Mouse (Mus musculus) G1E (cell line): ENCODE results near the gene Enah. TPM values are rescaled to one million over a fixed set of nuclear protein-coding genes. Genes with fewer than 3 reads are reported as not detected.

ENCODE experiments used
- ATAC-seq: 2 replicates; pipeline ENCODE4 v1.8.0; 2016; ENCODE audit warnings: mild to moderate bottlenecking; ENCODE audit not compliant: insufficient number of reproducible peaks, poor library complexity, low FRiP score, severe bottlenecking; ENCODE audit errors: extremely low read depth
- DNase-seq: peaks from one replicate; pipeline ENCODE4 v3.0.0; 2012; ENCODE audit warnings: low spot score
- H3K27me3 ChIP-seq: 2 replicates; pipeline ENCODE4 v1.6.1; 2012; ENCODE audit warnings: mild to moderate bottlenecking, low read length, inconsistent platforms; ENCODE audit not compliant: insufficient read depth
- H3K36me3 ChIP-seq: replicated peaks from 2 replicates; pipeline ENCODE3; 2012; ENCODE audit warnings: mild to moderate bottlenecking, inconsistent platforms
- H3K4me1 ChIP-seq: 2 replicates; pipeline ENCODE4 v1.6.1; 2012; ENCODE audit warnings: low read depth, low read length, inconsistent platforms, mixed read lengths; ENCODE audit not compliant: insufficient read depth
- H3K4me3 ChIP-seq: 2 replicates; pipeline ENCODE4 v1.5.1; 2012; ENCODE audit warnings: low read depth, mild to moderate bottlenecking, inconsistent platforms, low read length, moderate library complexity, mixed read lengths
- H3K9me3 ChIP-seq: replicated peaks from 2 replicates; pipeline ENCODE4 v1.6.1; 2012; ENCODE audit warnings: inconsistent platforms
- CTCF ChIP-seq: IDR thresholded peaks from 2 replicates; pipeline ENCODE4 v1.5.1; 2012; ENCODE audit warnings: low read depth, low read length, inconsistent platforms, mixed read lengths
- GATA1 ChIP-seq: IDR thresholded peaks from 2 replicates; pipeline ENCODE4 v1.6.1; 2012; ENCODE audit warnings: borderline replicate concordance, low read length, inconsistent platforms, mixed read lengths
- GATA2 ChIP-seq: IDR thresholded peaks from 2 replicates; pipeline ENCODE4 v1.6.1; 2012; ENCODE audit warnings: low read depth, low read length, inconsistent platforms, borderline replicate concordance
- POLR2AphosphoS5 ChIP-seq: IDR thresholded peaks from 2 replicates; pipeline ENCODE4 v1.6.1; 2012; ENCODE audit warnings: low read depth, low read length, inconsistent platforms; ENCODE audit not compliant: insufficient replicate concordance
- TAL1 ChIP-seq: conservative IDR thresholded peaks from 2 replicates; pipeline ENCODE4 v1.6.1; 2012; ENCODE audit warnings: low read depth, low read length, inconsistent platforms, mixed read lengths
- polyA plus RNA-seq: library from polyadenylated mRNA; stranded (reverse); fragments of >175 nt; gene quantifications from 2 replicates; pipeline ENCODE4 v1.2.3, GENCODE M21; 2012
- total RNA-seq, 2 experiments: library from RNA; stranded (forward) in 1 of 2; stranded (reverse) in 1 of 2; fragments of 200-1000 nt in 1 of 2; fragments of >200 nt in 1 of 2; fragmentation: Nextera tagmentation in 1 of 2; gene quantifications; 2 replicates each; pipeline ENCODE4 v1.2.3; 2014 to 2017

Gene Enah
- total RNA-seq (2014; fragmentation: Nextera tagmentation): not detected in 2 replicates
- 0.12 and 0.87 TPM in 2 replicates for total RNA-seq (2017)
- not detected in 2 replicates for polyA plus RNA-seq

GRCm38 (mm10) chr1:182019926-182020801 lies at the start of gene Enah:
TSS of gene Enah (minus strand) at chr1:182019990.
- no peak within 1 kb of the TSS; the same call in 1 of the 2 replicates for H3K4me3 ChIP-seq
- TF ChIP-seq TAL1: no peak
- TF ChIP-seq GATA2: no peak
- no peak for TF ChIP-seq CTCF
- TF ChIP-seq POLR2AphosphoS5: no peak
- no peak for TF ChIP-seq GATA1
- peaks cover 15% of the 10 kb centered on the region for H3K9me3 ChIP-seq
- ATAC-seq: no peak
- H3K27me3 ChIP-seq: 0 out of 2 replicates have a peak, but pooled peaks cover 3% of the 10 kb centered on the region
- no peaks in the 10 kb centered on the region for H3K4me1 ChIP-seq
- no peaks in the 10 kb centered on the region for H3K36me3 ChIP-seq
- DNase-seq: no peak

GRCm38 (mm10) chr1:182068136-182068535 lies 48.3 kb upstream of the Enah start:
- DNase-seq: no peak
- H3K4me3 ChIP-seq: no peak overlapping the region
- no peaks in the 10 kb centered on the region for H3K36me3 ChIP-seq
- no peak for ATAC-seq
- H3K4me1 ChIP-seq: no peaks in the 10 kb centered on the region
- no peaks in the 10 kb centered on the region for H3K9me3 ChIP-seq
- H3K27me3 ChIP-seq: no peaks in the 10 kb centered on the region
- TF ChIP-seq GATA2 (no peak), TAL1 (no peak), CTCF (no peak), GATA1 (no peak), POLR2AphosphoS5 (no peak)

- H3K9me3 ChIP-seq: no peaks in the 10 kb centered on the region
- no peak overlapping the region for H3K4me3 ChIP-seq
- H3K36me3 ChIP-seq: no peaks in the 10 kb centered on the region
- no peaks in the 10 kb centered on the region for H3K27me3 ChIP-seq
- ATAC-seq (no peak), DNase-seq (no peak)
- no peaks in the 10 kb centered on the region for H3K4me1 ChIP-seq
- TF ChIP-seq POLR2AphosphoS5 (no peak), CTCF (no peak), TAL1 (no peak), GATA2 (no peak), GATA1 (no peak)
These were observed 47.0 kb upstream of the Enah start for GRCm38 (mm10) chr1:182066527-182067465.

- TF ChIP-seq TAL1 (no peak), GATA1 (no peak)
- ATAC-seq (no peak), DNase-seq (no peak)
- Histone ChIP-seq H3K4me3 (no peak overlapping the region), H3K27me3 (no peaks in the 10 kb centered on the region), H3K4me1 (no peaks in the 10 kb centered on the region), H3K9me3 (no peaks in the 10 kb centered on the region), H3K36me3 (no peaks in the 10 kb centered on the region)
These were observed 43.9 kb upstream of the Enah start for GRCm38 (mm10) chr1:182063716-182064115.

- H3K36me3 ChIP-seq: no peaks in the 10 kb centered on the region
- DNase-seq: no peak
- no peaks in the 10 kb centered on the region for H3K9me3 ChIP-seq
- no peaks in the 10 kb centered on the region for H3K27me3 ChIP-seq
- no peaks in the 10 kb centered on the region for H3K4me1 ChIP-seq
- no peak for ATAC-seq
- H3K4me3 ChIP-seq: no peak overlapping the region
- TF ChIP-seq GATA1: no peak
- TF ChIP-seq TAL1: no peak
- no peak for TF ChIP-seq POLR2AphosphoS5
These were observed 43.0 kb upstream of the Enah start for GRCm38 (mm10) chr1:182062801-182063200.

- Histone ChIP-seq H3K36me3 (no peaks in the 10 kb centered on the region), H3K27me3 (no peaks in the 10 kb centered on the region), H3K9me3 (no peaks in the 10 kb centered on the region), H3K4me3 (no peak overlapping the region), H3K4me1 (no peaks in the 10 kb centered on the region)
- no peak for TF ChIP-seq GATA2
- no peak for TF ChIP-seq POLR2AphosphoS5
- TF ChIP-seq GATA1: no peak
- no peak for TF ChIP-seq CTCF
- no peak for TF ChIP-seq TAL1
- DNase-seq: no peak
- ATAC-seq: no peak
These were observed 41.4 kb upstream of the Enah start for GRCm38 (mm10) chr1:182061203-182061602.
